Comparison of ENCODE assay signal across 24 mouse cellular contexts in genomic region chr6:6857766-6858165, GRCm38 (mm10). TPM values are rescaled to one million over a fixed set of nuclear protein-coding genes. Genes with fewer than 3 reads are reported as not detected.
DNase-seq lines count a peak whose midpoint lies in the region; ATAC-seq and TF ChIP-seq lines count a peak whose summit lies in the region.
"Had no signal": no experiment of that assay in that cellular context is flagged by ENCODE, and none has a peak within 500 bp of the region (broad histone marks: within the 10 kb centered on the region; RNA-seq: fewer than 3 reads in every experiment).

No protein-coding gene starts in this region.

- peak; percentile 31 for DNase-seq in limb, embryonic 11.5 days (ENCODE audit: low spot score)
- no peak for DNase-seq in limb, embryonic 10.5 days (ENCODE audit: low spot score)
- no peak for DNase-seq in embryonic facial prominence, embryonic 10.5 days (ENCODE audit: low spot score)
- DNase-seq in forebrain, postnatal 0 days, result peak; percentile 43
- DNase-seq in retina, embryonic 14.5 days (ENCODE audit: low spot score), result peak; percentile 23
- DNase-seq in left cerebral cortex, postnatal 25 days (ENCODE audit: low spot score in 2 of 2), result no peak
- no peak for DNase-seq in urinary bladder, postnatal 36 days (ENCODE audit: low spot score in 2 of 2)
- DNase-seq in B cell, adult 2 months, result no peak
- DNase-seq: adrenal gland, postnatal 36 days; cerebellum, adult 2 months; heart, postnatal 14 days; left cerebral cortex, postnatal 4 days; lung, adult 18-20 months; lung, postnatal 14 days had no signal

- H3K36me3 ChIP-seq in limb, embryonic 11.5 days (ENCODE audit: control insufficient read depth, insufficient read depth, low read length), result no peaks in the 10 kb centered on the region
- H3K36me3 ChIP-seq in limb, embryonic 10.5 days, result no peaks in the 10 kb centered on the region
- no peaks in the 10 kb centered on the region for H3K36me3 ChIP-seq in embryonic facial prominence, embryonic 10.5 days (replicated peaks)
- H3K36me3 ChIP-seq in forebrain, postnatal 0 days (ENCODE audit: insufficient read depth), result no peaks in the 10 kb centered on the region
- H3K36me3 ChIP-seq: heart, embryonic 12.5 days; hindbrain, embryonic 15.5 days; neural tube, embryonic 13.5 days had no signal

- no peaks in the 10 kb centered on the region for H3K9me3 ChIP-seq in limb, embryonic 11.5 days (ENCODE audit: control insufficient read depth, low read length)
- H3K9me3 ChIP-seq in limb, embryonic 10.5 days (replicated peaks), result no peaks in the 10 kb centered on the region
- no peaks in the 10 kb centered on the region for H3K9me3 ChIP-seq in embryonic facial prominence, embryonic 10.5 days
- H3K9me3 ChIP-seq in forebrain, postnatal 0 days (ENCODE audit: low read length), result no peaks in the 10 kb centered on the region
- H3K9me3 ChIP-seq: heart, embryonic 12.5 days; hindbrain, embryonic 15.5 days; neural tube, embryonic 13.5 days had no signal

- WGBS in limb, embryonic 11.5 days, result 13% methylated on average over 2 of the region's 2 CpGs
- 7% methylated on average over 2 of the region's 2 CpGs for WGBS in limb, embryonic 10.5 days
- WGBS in embryonic facial prominence, embryonic 10.5 days, result 14% methylated on average over 2 of the region's 2 CpGs
- WGBS in forebrain, postnatal 0 days, result 11% methylated on average over 2 of the region's 2 CpGs

- no peak for TF ChIP-seq CTCF in forebrain, postnatal 0 days (IDR thresholded peaks at IDR 0.05; ENCODE audit: low read depth)

- H3K9ac ChIP-seq in limb, embryonic 11.5 days (ENCODE audit: low read length), result no peak overlapping the region
- peak overlapping the region; percentile 47 for H3K9ac ChIP-seq in forebrain, postnatal 0 days
- H3K9ac ChIP-seq: heart, embryonic 12.5 days; hindbrain, embryonic 15.5 days; neural tube, embryonic 13.5 days had no signal

- intact Hi-C loops in left cerebral cortex, postnatal 25 days (cut with DNase I), result no loop called here

- H3K4me3 ChIP-seq in limb, embryonic 11.5 days (ENCODE audit: low read depth, low read length), result no peak overlapping the region
- H3K4me3 ChIP-seq in limb, embryonic 10.5 days, result no peak overlapping the region
- peak overlapping the region; percentile 74; the same call in 1 of the 2 replicates for H3K4me3 ChIP-seq in embryonic facial prominence, embryonic 10.5 days
- H3K4me3 ChIP-seq in forebrain, postnatal 0 days (ENCODE audit: low read depth, low read length), result peak overlapping the region; percentile 50
- H3K4me3 ChIP-seq: heart, embryonic 12.5 days; hindbrain, embryonic 15.5 days; neural tube, embryonic 13.5 days had no signal

- no peak overlapping the region for H3K27ac ChIP-seq in limb, embryonic 11.5 days (replicated peaks; ENCODE audit: low read depth, low read length)
- no peak overlapping the region for H3K27ac ChIP-seq in limb, embryonic 10.5 days
- H3K27ac ChIP-seq in embryonic facial prominence, embryonic 10.5 days (replicated peaks), result peak overlapping the region; percentile 88; the same call in 1 of the 2 replicates
- H3K27ac ChIP-seq in forebrain, postnatal 0 days (ENCODE audit: low read depth, low read length), result peak overlapping the region; percentile 86
- H3K27ac ChIP-seq: hindbrain, embryonic 15.5 days; kidney, postnatal 0 days; neural tube, embryonic 13.5 days had no signal

- no peaks in the 10 kb centered on the region; the same call in 1 of the 2 replicates for H3K4me1 ChIP-seq in limb, embryonic 11.5 days (ENCODE audit: control insufficient read depth, insufficient read depth, low read length)
- peaks cover 46% of the 10 kb centered on the region for H3K4me1 ChIP-seq in limb, embryonic 10.5 days
- peaks cover 65% of the 10 kb centered on the region for H3K4me1 ChIP-seq in embryonic facial prominence, embryonic 10.5 days
- H3K4me1 ChIP-seq in forebrain, postnatal 0 days (ENCODE audit: insufficient read depth), result peaks cover 9% of the 10 kb centered on the region; the same call in 1 of the 2 replicates

- H3K27me3 ChIP-seq in limb, embryonic 11.5 days (ENCODE audit: control insufficient read depth, insufficient read depth, low read length), result peaks cover 81% of the 10 kb centered on the region
- peaks cover 100% of the 10 kb centered on the region for H3K27me3 ChIP-seq in limb, embryonic 10.5 days (ENCODE audit: low read depth, poor library complexity, severe bottlenecking)
- peaks cover 100% of the 10 kb centered on the region for H3K27me3 ChIP-seq in embryonic facial prominence, embryonic 10.5 days (replicated peaks; ENCODE audit: low read depth, poor library complexity, severe bottlenecking)
- peaks cover 40% of the 10 kb centered on the region for H3K27me3 ChIP-seq in forebrain, postnatal 0 days (ENCODE audit: insufficient read depth, low read length)

- ATAC-seq in limb, embryonic 11.5 days (ENCODE audit: insufficient number of reproducible peaks, low FRiP score, low TSS enrichment, low read depth), result no peak
- no peak for ATAC-seq in forebrain, postnatal 0 days
- ATAC-seq: intestine, postnatal 0 days had no signal

- H3K4me2 ChIP-seq in limb, embryonic 11.5 days (ENCODE audit: low read depth, severe bottlenecking), result no peak overlapping the region
- H3K4me2 ChIP-seq in forebrain, postnatal 0 days (ENCODE audit: low read depth), result peak overlapping the region; percentile 53
- H3K4me2 ChIP-seq: heart, embryonic 12.5 days; hindbrain, embryonic 15.5 days; liver, embryonic 11.5 days; neural tube, embryonic 13.5 days had no signal

RNA-seq across cellular contexts. Expression of gene Dlx6, which starts 5.4 kb away (rescaled TPM):
- 0.36 and 0.89 TPM in 2 replicates for polyA plus RNA-seq in limb, embryonic 11.5 days (2014; fragmentation: Nextera tagmentation; extraction: Ambion mirVana)
- 0.41 and 0.60 TPM in 2 replicates for polyA plus RNA-seq in limb, embryonic 10.5 days (2016; fragmentation: Nextera tagmentation; extraction: Ambion mirVana)
- 4.9 and 5.9 TPM in 2 replicates for polyA plus RNA-seq in embryonic facial prominence, embryonic 10.5 days (2016; fragmentation: Nextera tagmentation; extraction: Ambion mirVana)
- total RNA-seq in forebrain, postnatal 0 days (2014; rRNA removed), result 19.7 and 28.9 TPM in 2 replicates
- 3.7 and 4.9 TPM in 2 replicates for polyA plus RNA-seq in forebrain, postnatal 0 days (2015; fragmentation: Nextera tagmentation; extraction: Ambion mirVana)
- 10 to 100 TPM in 1 of 2 experiments, 1 to 10 TPM in 1; 7.3 to 21.3 TPM for total RNA-seq in left cerebral cortex, postnatal 25 days (2021)
- total RNA-seq: adrenal gland, postnatal 36 days; gastrocnemius, adult 8-10 months; heart, postnatal 14 days; megakaryocyte, adult 5-6 weeks had no signal
- polyA plus RNA-seq: C2C12; cerebellum, adult 2 months; heart, embryonic 12.5 days; intestine, postnatal 0 days; kidney, postnatal 0 days; liver, embryonic 11.5 days; neural tube, embryonic 13.5 days; thymus, postnatal 0 days had no signal

RNA-seq across cellular contexts. Expression of gene Dlx5, which starts 24.1 kb away (rescaled TPM):
- polyA plus RNA-seq in limb, embryonic 11.5 days (2014; fragmentation: Nextera tagmentation; extraction: Ambion mirVana), result 15.5 and 16.3 TPM in 2 replicates
- polyA plus RNA-seq in limb, embryonic 10.5 days (2016; fragmentation: Nextera tagmentation; extraction: Ambion mirVana), result 9.3 and 10.8 TPM in 2 replicates
- 75.5 and 92.2 TPM in 2 replicates for polyA plus RNA-seq in embryonic facial prominence, embryonic 10.5 days (2016; fragmentation: Nextera tagmentation; extraction: Ambion mirVana)
- 6.5 and 12.9 TPM in 2 replicates for total RNA-seq in forebrain, postnatal 0 days (2014; rRNA removed)
- 47.2 and 51.3 TPM in 2 replicates for polyA plus RNA-seq in forebrain, postnatal 0 days (2015; fragmentation: Nextera tagmentation; extraction: Ambion mirVana)
- total RNA-seq in left cerebral cortex, postnatal 25 days (2021), result 1 to 10 TPM; 6.5 to 9.1 TPM
- total RNA-seq: gastrocnemius, adult 8-10 months; megakaryocyte, adult 5-6 weeks had no signal
- polyA plus RNA-seq: C2C12; cerebellum, adult 2 months had no signal

Comparison
In these comparisons a context has a peak if more than half of its experiments do, and no peak if none do; other contexts are left out.
1. DNase-seq: peak in limb, embryonic 11.5 days (single experiment), forebrain, postnatal 0 days (single experiment) and retina, embryonic 14.5 days (single experiment); none in limb, embryonic 10.5 days (single experiment), embryonic facial prominence, embryonic 10.5 days (single experiment), left cerebral cortex, postnatal 25 days (0 of 2), urinary bladder, postnatal 36 days (0 of 2) and B cell, adult 2 months (0 of 2).
2. H3K27ac ChIP-seq: peak in embryonic facial prominence, embryonic 10.5 days (single experiment) and forebrain, postnatal 0 days (single experiment); none in limb, embryonic 11.5 days (single experiment) and limb, embryonic 10.5 days (single experiment).
3. H3K4me3 ChIP-seq: peak in embryonic facial prominence, embryonic 10.5 days (single experiment) and forebrain, postnatal 0 days (single experiment); none in limb, embryonic 11.5 days (single experiment) and limb, embryonic 10.5 days (single experiment).